Mouse (Mus musculus): ENCODE measurements at regions not wholly inside any gene's neighbourhood (a gene's known extent, or its start where the extent isn't known, plus 50 kb on each side); places are given as distances from the start of the nearest gene placed in this dataset.

GRCm38 (mm10) chr15:85672931-85673330 lies 61.9 kb upstream of the Ppara start:
- no peak for DNase-seq (ENCODE audit: extremely low spot score in 1 of 2, low spot score in 1 of 2)

DNA sequence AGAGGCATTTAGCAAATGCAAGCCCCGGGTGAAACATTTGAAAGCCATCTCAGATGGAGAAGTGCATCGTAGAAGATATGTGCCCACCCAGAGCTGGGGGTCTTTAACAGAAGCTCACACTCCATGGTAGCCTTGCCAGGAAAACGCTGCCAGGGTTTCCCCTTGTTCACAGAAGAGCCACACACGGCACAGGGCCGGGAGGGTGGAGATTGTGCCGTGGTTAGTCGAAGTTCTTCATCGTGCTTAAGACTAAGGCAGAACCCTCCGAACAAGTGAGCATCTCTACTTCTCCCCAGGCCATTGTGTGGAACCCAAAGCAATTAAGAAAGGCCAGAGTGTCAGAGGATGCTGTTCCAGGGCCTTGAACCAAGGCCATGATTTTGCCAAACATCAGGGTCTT lies 61.3 kb upstream of the Ppara start:
- DNase-seq (ENCODE audit: extremely low spot score in 1 of 2, low spot score in 1 of 2), result no peak

DNA sequence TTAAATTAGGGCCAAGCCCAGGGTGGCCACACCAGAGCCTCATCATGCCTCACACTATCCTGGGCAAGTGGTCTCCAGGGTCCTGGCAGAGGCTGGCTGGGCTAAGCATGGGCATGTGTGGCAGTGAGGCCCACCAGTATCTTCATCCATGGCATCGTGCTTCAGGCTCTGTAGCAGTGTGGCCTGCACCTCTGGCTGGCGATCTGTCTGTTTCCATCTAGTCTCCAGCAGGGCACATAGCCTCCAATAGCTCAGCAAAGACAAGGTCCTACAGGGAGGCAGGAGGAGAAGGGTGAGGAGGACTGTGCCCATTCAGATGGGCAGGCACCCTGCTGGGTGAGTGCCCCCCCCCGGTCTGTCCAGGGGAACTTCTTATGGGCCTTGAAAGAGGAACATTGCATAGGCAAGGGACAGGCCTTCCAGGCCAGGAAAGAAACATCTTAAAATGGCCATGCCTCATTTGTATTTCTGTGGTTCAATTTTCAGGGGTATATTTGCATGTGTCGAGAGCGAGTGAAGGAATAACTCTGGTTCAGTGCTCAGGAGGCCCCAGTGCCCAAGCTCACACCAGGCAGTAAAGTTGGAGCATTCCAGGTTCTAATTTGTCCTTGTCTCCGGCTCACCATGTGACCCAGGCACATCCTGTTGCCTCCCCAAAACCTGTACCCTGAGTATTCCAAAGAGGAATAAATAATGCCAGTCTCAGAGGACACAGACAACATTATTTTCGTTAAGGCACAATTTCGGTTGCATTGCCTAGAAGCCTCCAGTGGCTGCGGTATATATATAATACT lies 60.4 kb upstream of the Ppara start:
- no peak for DNase-seq (ENCODE audit: extremely low spot score in 1 of 2, low spot score in 1 of 2)

- no peak for DNase-seq (ENCODE audit: extremely low spot score in 1 of 2, low spot score in 1 of 2)
Measured at GRCm38 (mm10) chr15:85675126-85675525, 59.7 kb upstream of the Ppara start.

GRCm38 (mm10) chr15:85675736-85676135 lies 59.0 kb upstream of the Ppara start:
- DNase-seq (ENCODE audit: extremely low spot score in 1 of 2, low spot score in 1 of 2), result no peak

DNA sequence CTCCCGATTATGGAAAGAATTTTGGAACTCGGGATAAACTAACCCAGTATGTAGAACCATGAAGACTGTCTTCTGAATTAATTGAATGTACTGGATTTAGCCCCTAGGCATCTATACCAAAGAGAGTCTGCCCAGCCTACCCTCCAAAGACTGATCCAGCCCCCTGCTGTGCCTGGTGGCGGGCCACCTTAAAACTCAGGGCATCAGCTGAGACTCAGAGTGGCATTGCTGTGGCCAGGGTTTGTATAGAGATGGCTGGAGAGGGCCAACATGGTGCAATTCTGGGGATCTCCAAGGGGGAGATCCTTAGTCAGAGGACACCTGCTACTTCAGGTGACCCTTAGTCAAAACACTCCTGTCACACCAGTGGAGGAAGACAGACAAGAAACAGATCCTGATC lies 58.6 kb upstream of the Ppara start:
- no peak for DNase-seq (ENCODE audit: extremely low spot score in 1 of 2, low spot score in 1 of 2)

GRCm38 (mm10) chr15:85676871-85677270 lies 57.9 kb upstream of the Ppara start:
- no peak for DNase-seq (ENCODE audit: extremely low spot score in 1 of 2, low spot score in 1 of 2)

- no peak for DNase-seq (ENCODE audit: extremely low spot score in 1 of 2, low spot score in 1 of 2)
Measured at GRCm38 (mm10) chr15:85677381-85677780, 57.4 kb upstream of the Ppara start.

- DNase-seq (ENCODE audit: extremely low spot score in 1 of 2, low spot score in 1 of 2), result peak; percentile 54 to 76
Measured at GRCm38 (mm10) chr15:85677855-85678254, 56.9 kb upstream of the Ppara start.

- no peak for DNase-seq (ENCODE audit: extremely low spot score in 1 of 2, low spot score in 1 of 2)
Measured at GRCm38 (mm10) chr15:85678351-85678895, 56.4 kb upstream of the Ppara start.

DNA sequence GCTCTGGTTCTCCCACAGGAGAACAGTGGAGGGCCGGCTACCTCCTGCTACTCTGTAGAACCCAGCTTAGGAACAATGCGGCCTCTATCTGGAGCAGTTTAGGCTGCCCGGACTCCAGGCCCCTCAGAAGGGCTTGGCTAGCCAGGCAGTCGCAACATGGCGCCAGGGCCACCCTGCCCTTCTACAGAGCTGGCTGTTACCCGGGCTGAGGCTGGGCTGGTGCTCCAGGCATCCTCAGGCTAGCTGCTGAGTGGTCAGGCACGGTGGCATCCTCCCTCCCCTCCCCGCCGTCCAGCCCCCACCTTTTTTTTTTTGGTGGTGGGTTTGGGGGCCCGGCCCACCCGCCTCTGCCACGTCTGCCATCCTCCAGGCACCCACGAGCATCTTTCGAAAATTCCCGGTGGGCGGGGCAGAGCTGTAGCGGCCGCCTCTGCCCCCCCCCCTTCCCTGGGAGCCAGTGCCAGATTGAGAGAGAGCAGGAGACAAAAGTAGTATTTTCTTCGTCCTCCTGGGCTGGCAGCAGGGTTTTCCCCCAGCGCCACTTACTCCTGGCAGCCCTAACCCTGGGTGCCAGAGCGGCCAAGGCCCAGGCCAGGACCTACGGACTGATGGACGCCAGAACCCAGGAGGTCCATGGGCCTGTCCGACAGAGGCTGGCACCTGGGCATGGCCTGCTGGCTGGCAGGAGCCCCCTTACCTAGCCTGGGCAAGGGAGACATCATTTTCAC lies 55.6 kb upstream of the Ppara start:
- DNase-seq (ENCODE audit: extremely low spot score in 1 of 2, low spot score in 1 of 2), result peak; percentile 44 to 80

- DNase-seq (ENCODE audit: extremely low spot score in 1 of 2, low spot score in 1 of 2), result peak in 1 of 2 experiments; percentile 53
Measured at GRCm38 (mm10) chr15:85679864-85680428, 54.8 kb upstream of the Ppara start.

DNA sequence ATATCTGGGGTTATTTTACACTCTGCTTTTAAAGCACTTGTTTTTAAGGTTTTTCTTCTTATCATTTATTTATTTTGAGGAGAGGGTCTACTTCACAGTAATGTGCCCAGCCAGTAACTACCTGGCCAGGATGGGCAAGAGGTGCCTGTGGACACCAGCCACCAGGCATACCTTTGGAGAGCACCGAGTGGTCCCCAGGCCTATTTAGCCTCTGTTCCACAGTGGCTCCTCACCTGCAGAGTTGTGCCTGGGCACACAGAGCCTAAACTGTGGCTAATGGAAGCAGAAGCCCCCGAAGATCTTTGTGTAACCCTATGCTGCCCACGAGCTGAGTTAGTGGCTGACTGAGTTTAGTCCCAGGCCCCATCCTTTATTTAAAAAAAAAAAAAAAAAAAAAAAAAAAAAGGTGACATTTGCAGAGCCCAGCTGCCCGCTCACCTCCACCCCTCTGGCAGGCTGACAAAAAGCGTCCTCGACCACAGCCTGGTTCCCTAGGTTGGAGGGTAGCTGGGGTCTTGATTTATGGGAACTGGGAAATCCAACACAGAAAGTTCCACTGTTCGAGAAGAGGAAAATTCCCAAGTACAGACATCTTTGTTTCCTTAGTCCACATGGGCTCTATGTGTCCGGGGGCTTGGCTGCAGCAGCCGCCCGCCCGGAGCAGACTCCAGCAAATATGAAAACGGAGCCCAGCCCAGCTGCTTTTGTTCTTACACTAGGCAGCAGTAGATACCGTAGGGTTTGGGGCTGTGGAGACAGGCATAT lies 54.1 kb upstream of the Ppara start:
- peak in 1 of 2 experiments; percentile 44 for DNase-seq (ENCODE audit: extremely low spot score in 1 of 2, low spot score in 1 of 2)

- no peak for DNase-seq (ENCODE audit: extremely low spot score in 1 of 2, low spot score in 1 of 2)
Measured at GRCm38 (mm10) chr15:85682116-85682515, 52.7 kb upstream of the Ppara start.

DNA sequence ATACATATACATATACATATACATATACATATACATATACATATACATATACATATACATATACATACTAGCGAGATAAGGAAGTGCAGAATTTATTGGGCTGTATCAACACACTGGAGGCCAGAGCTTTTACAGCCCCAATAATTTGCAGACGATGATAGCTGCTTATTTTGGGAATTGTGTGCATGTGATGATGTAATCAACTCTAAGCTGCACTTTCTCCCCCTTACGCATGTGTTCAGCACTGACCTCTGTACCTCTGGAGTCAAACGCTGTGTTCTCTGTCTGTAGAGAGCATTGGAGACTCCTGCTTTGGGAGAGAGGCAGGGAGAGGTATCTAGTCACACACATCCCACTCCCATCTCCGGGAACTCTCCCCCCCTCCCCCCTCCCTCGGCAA lies 52.0 kb upstream of the Ppara start:
- no peak for DNase-seq (ENCODE audit: extremely low spot score in 1 of 2, low spot score in 1 of 2)

DNA sequence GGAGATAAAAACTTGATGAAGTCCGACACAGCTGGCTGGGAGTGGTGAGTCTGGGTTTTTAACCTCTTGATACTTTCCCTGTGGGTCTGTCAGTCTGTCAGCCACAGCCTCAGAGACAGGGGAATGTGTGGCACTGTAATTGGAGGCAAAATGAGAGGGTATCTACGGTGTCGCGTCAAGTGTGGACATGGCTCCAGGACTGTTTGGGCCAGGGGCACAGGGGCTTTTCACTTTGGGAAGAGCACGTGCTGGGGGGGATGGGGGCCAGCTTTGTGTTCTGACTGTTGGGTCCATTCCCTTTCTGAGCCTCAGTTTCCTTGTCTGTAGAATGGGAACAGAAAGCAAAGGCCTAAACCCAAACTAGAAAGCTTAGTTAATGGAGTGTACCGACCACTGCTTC lies 51.5 kb upstream of the Ppara start:
- DNase-seq (ENCODE audit: extremely low spot score in 1 of 2, low spot score in 1 of 2), result no peak

- DNase-seq (ENCODE audit: extremely low spot score in 1 of 2, low spot score in 1 of 2), result no peak
Measured at GRCm38 (mm10) chr15:85683716-85684115, 51.1 kb upstream of the Ppara start.

- no peak for DNase-seq (ENCODE audit: extremely low spot score in 1 of 2, low spot score in 1 of 2)
Measured at GRCm38 (mm10) chr15:85684164-85684708, 50.5 kb upstream of the Ppara start.

DNA sequence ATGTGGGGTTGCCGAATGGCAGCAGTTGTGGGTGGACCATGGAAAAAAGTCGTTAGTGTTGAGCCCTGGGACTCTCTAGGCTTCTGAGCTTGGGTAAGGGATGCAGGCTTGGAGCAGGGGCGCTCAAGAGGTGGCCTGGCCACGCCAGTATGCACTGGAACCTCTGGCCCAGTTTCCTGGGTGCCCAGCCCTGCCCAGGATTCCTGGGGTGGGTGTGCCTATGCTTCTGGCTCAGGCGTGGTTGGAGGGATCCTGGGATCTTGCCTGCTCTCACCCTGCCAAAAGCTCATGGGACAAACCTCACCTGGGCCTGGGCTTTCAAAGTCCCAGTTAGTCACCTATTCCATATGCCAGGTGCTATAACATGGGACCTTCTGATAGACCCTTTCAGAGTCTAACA lies 49.9 kb upstream of the Ppara start:
- DNase-seq (ENCODE audit: extremely low spot score in 1 of 2, low spot score in 1 of 2), result no peak
